Mouse (Mus musculus): ENCODE measurements around the gene Pla2g16.

- TF ChIP-seq CTCF (conservative IDR thresholded peaks at IDR 0.05; ENCODE audit: insufficient read depth, insufficient read length, low read depth, low read length) (no peak), POLR2A (IDR thresholded peaks at IDR 0.05; ENCODE audit: low read depth, low read length) (no peak)
These were observed 18.9 kb downstream of the Pla2g16 start for GRCm38 (mm10) chr19:7576180-7576579.

All from kidney, adult 2 months (tissue).